Mouse (Mus musculus): Measurements from ENCODE around the gene Psmd5. TPM values are rescaled to one million over a fixed set of nuclear protein-coding genes. Genes with fewer than 3 reads are reported as not detected.
A peak's percentile ranks its signal among the peaks of the same experiment; 100 is the strongest.
"Not testable (repeated sequence)": the region's sequence is repeated elsewhere in the genome, so short reads cannot be mapped to it uniquely, and the experiment has no call there.

The Psmd5 gene
- polyA plus RNA-seq, 1 experiment from 2014 or later = 104 TPM

DNA sequence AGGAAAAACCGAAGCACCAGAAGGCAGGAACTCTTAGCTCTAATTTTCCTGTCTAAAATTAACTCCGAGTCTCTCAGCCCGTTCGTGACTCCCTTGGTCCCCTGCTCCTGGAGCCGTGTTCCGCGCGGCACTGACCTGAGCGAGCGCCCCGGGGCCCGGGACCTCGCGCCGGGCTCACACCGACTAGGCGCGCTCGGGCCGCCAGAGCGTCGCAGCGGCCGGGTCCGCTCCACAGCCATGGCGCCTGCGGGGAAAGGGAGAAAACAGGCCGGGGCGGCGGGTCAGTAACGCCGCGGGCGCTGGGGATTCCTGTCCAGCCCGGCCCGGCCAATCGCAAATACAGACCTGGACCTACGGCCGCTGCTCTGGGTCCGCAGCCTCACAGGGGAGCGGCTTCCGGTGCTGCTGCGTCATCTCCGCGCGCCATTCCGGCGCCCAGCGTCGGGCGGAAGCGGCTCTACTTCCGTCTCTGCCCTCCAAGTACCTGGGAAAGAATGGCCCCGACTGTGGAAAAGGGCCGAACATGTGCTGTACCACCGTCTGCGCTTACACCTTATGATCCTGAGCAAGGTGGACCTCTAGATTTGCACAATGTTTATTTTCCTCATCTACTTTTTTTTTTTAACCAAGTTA, 48.8 kb downstream of the Psmd5 start, which contains the start of gene Fbxw2:
Fbxw2 (minus strand) TSS at position 485 of the 633 bp plus-strand sequence.
- Histone ChIP-seq H3K4me3 (replicated peaks) (peak within 1 kb of the TSS; percentile 97), H3K4me1 (replicated peaks) (peaks cover 19% of the 10 kb centered on the region), H3K27ac (peak within 1 kb of the TSS; percentile 83), H3K9me3 (no peaks in the 10 kb centered on the region), H3K36me3 (peaks cover 14% of the 10 kb centered on the region), H3K4me2 (peak within 1 kb of the TSS; percentile 84), H3K27me3 (no peaks in the 10 kb centered on the region), H3K9ac (replicated peaks) (peak within 1 kb of the TSS; percentile 95)
- under 1% methylated on average over 51 of the region's 57 CpGs for WGBS
- ATAC-seq (ENCODE audit: insufficient number of reproducible peaks, insufficient read depth, low FRiP score, low TSS enrichment, low read depth) = peak; percentile 92

DNA sequence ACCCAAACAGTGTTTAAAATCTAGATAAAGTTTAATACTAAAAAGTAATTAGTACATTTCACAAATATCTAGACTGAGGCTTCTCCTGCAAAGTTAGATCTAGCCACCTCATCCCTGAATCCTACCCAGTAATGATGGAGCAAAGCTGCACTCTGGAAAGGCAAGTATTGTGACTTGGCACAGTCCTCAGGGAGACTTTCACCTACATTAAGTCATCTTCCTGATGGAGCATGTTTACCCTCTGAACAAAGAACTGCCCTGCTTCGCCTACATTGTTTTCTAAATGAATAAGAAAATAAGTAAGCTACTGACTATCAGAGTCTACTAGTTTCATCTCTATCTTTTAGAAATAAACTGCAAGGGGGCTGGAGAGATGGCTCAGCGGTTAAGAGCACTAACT, 56.3 kb downstream of the Psmd5 start:
- Histone ChIP-seq H3K4me3 (replicated peaks) (no peak overlapping the region), H3K4me1 (replicated peaks) (no peaks in the 10 kb centered on the region), H3K9me3 (no peaks in the 10 kb centered on the region), H3K27ac (no peak overlapping the region), H3K9ac (replicated peaks) (no peak overlapping the region), H3K4me2 (no peak overlapping the region), H3K36me3 (peaks cover 77% of the 10 kb centered on the region), H3K27me3 (no peaks in the 10 kb centered on the region)
- 94% methylated on average over 2 of the region's 2 CpGs for WGBS
- ATAC-seq (ENCODE audit: insufficient number of reproducible peaks, insufficient read depth, low FRiP score, low TSS enrichment, low read depth) = no peak

DNA sequence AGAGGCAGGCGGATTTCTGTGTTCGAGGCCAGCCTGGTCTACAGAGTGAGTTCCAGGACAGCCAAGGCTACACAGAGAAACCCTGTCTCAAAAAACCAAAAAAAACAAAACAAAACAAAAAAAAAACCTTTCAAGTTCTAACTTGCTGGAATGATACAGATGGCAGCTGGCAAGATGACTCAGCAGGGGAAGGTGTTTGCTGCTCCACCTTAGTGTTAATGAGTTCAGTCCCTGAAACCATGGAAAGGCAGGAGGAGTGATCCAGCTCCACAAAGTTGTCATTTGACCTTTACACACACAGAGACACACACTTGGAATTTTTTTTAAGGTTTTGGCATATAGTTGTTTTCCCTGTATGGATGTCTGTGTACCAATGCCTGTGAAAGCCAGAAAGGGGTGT, 58.9 kb downstream of the Psmd5 start:
- not testable (repeated sequence) for H3K4me1 ChIP-seq (replicated peaks); ATAC-seq (ENCODE audit: insufficient number of reproducible peaks, insufficient read depth, low FRiP score, low TSS enrichment, low read depth); H3K4me3 ChIP-seq (replicated peaks); H3K27me3 ChIP-seq; H3K9ac ChIP-seq (replicated peaks); H3K9me3 ChIP-seq; H3K27ac ChIP-seq; H3K4me2 ChIP-seq
- WGBS = 98% methylated on average over 2 of the region's 2 CpGs
- peaks cover 87% of the 10 kb centered on the region for H3K36me3 ChIP-seq

DNA sequence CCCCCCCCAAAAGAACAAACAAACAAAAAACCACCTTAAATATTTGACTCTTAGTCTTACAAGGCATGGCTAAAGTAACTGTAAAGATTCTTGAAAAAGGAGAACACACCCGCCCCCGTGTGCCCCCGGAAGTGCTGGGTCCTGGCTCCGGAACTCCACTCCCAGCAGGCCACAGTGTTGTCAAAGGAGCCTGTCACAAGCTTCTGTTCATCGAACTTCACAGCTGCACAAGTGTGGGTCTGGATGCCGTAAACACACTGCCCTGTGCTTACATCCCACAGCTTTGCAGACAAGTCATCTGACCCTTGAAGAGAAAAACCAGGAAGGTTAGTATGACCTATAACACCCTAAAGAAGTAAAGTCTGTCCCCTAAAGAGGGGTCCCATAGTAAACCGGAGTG, 62.1 kb downstream of the Psmd5 start:
- ATAC-seq (ENCODE audit: insufficient number of reproducible peaks, insufficient read depth, low FRiP score, low TSS enrichment, low read depth) = no peak
- no peak overlapping the region for H3K4me2 ChIP-seq
- no peaks in the 10 kb centered on the region for H3K9me3 ChIP-seq
- no peaks in the 10 kb centered on the region for H3K4me1 ChIP-seq (replicated peaks)
- H3K27ac ChIP-seq = no peak overlapping the region
- H3K27me3 ChIP-seq = no peaks in the 10 kb centered on the region
- H3K4me3 ChIP-seq (replicated peaks) = no peak overlapping the region
- H3K36me3 ChIP-seq = peaks cover 94% of the 10 kb centered on the region
- no peak overlapping the region for H3K9ac ChIP-seq (replicated peaks)
- WGBS = 85% methylated on average over 7 of the region's 7 CpGs

DNA sequence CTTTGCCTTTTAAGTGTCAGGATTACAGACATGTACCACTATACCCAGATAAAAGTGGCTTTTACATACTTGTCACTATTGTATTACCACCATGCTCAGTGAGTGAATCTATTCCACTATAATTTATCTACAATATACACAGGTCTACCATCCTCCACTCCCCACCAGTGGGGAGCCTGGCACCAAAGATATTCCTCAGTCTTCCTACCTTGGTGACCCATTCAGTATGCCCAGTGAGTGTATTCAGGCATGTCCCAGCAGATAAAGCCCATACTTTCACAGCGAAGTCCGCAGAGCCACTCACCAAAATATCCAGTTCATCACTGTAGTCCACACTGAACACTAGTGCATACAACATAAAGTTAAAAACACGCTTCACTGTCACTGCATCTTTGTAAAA, 64.0 kb downstream of the Psmd5 start:
- WGBS = 96% methylated on average over 3 of the region's 3 CpGs
- H3K9ac ChIP-seq (replicated peaks) = no peak overlapping the region
- no peak overlapping the region for H3K4me3 ChIP-seq (replicated peaks)
- H3K4me2 ChIP-seq = no peak overlapping the region
- H3K27me3 ChIP-seq = no peaks in the 10 kb centered on the region
- no peaks in the 10 kb centered on the region for H3K9me3 ChIP-seq
- no peaks in the 10 kb centered on the region for H3K4me1 ChIP-seq (replicated peaks)
- no peak overlapping the region for H3K27ac ChIP-seq
- peaks cover 90% of the 10 kb centered on the region for H3K36me3 ChIP-seq
- no peak for ATAC-seq (ENCODE audit: insufficient number of reproducible peaks, insufficient read depth, low FRiP score, low TSS enrichment, low read depth)

DNA sequence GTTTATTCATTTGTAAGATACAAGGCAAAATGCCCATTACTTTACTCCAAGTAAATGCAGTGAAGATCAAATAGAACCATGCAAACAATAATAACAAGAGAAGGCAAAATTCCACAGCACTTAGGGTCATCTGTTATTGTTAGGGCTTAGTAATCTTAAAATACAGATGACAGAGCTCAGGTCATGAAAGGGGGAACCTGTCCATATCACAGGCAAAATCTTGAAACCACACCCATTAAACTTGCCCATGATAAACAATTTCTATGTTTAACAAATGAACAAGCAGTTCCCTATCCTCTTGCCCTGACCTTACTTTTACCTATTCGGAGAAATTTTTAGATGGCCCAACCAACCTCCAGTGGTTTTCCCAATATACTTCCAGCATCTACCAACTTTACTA, 65.2 kb downstream of the Psmd5 start:
- no peaks in the 10 kb centered on the region for H3K4me1 ChIP-seq (replicated peaks)
- H3K36me3 ChIP-seq = peaks cover 89% of the 10 kb centered on the region
- no peak overlapping the region for H3K4me3 ChIP-seq (replicated peaks)
- ATAC-seq (ENCODE audit: insufficient number of reproducible peaks, insufficient read depth, low FRiP score, low TSS enrichment, low read depth) = no peak
- H3K27me3 ChIP-seq = no peaks in the 10 kb centered on the region
- no peak overlapping the region for H3K4me2 ChIP-seq
- H3K9me3 ChIP-seq = no peaks in the 10 kb centered on the region
- no peak overlapping the region for H3K9ac ChIP-seq (replicated peaks)
- 97% methylated on average over 1 of the region's 1 CpGs for WGBS
- H3K27ac ChIP-seq = no peak overlapping the region

DNA sequence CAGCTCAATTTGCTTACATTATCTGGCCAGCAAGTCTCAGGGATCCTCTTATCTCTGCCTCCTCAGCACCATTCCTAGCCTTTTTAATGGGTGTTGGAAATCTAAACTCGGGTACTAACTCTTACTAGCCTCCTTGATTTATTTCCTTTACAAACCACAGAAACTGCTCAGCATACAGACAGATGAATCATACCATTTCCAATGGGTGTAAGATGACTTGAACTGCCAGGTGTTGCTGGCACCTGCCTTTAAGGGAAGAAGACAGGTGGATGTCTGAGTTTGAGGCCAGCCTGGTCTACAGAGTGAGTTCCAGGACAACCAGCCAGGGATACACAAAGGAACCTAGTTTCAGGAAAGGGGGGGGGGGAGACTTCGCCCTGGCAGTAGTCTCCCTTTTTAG, 66.7 kb downstream of the Psmd5 start:
- H3K9me3 ChIP-seq = no peaks in the 10 kb centered on the region
- H3K27me3 ChIP-seq = no peaks in the 10 kb centered on the region
- peaks cover 83% of the 10 kb centered on the region for H3K36me3 ChIP-seq

DNA sequence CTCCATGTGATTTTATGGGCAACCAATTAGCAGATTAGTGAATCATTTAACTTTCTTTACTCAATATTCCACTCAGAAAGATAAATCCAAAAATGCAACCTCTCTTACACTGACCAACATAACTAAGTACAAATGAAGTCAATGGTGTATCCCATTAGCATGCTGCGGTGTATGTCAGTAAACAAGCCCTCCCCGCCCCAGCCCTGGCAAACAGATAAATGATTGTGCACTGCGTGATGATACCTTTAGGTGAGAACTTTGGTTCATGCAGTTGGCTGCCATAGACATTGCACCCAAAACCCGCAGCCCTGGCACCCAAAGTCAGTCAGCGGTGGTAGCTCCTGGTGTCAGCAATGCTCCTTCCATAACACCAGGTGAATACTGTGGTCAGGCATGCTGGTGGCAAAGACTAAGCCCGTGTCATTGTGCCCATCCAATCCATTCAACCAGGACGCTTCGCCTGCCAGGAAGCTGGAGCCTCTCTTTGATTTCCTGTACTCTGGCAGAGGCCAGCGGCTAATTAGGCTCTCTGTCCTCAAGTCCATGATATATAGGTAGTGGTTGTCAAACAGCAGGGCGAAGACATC, 69.3 kb downstream of the Psmd5 start:
- ATAC-seq (ENCODE audit: insufficient number of reproducible peaks, insufficient read depth, low FRiP score, low TSS enrichment, low read depth) = no peak
- H3K4me2 ChIP-seq = no peak overlapping the region
- no peaks in the 10 kb centered on the region for H3K27me3 ChIP-seq
- no peak overlapping the region for H3K4me3 ChIP-seq (replicated peaks)
- peaks cover 11% of the 10 kb centered on the region for H3K4me1 ChIP-seq (replicated peaks)
- H3K36me3 ChIP-seq = peaks cover 58% of the 10 kb centered on the region
- H3K27ac ChIP-seq = no peak overlapping the region
- WGBS = 88% methylated on average over 10 of the region's 10 CpGs
- no peaks in the 10 kb centered on the region for H3K9me3 ChIP-seq
- no peak overlapping the region for H3K9ac ChIP-seq (replicated peaks)

More for the DNA sequence above, 66.7 kb downstream of the Psmd5 start:
- ATAC-seq (ENCODE audit: insufficient number of reproducible peaks, insufficient read depth, low FRiP score, low TSS enrichment, low read depth) = no peak
- WGBS = 80% methylated on average over 2 of the region's 2 CpGs
- Histone ChIP-seq H3K9ac (replicated peaks) (no peak overlapping the region), H3K27ac (no peak overlapping the region), H3K4me2 (no peak overlapping the region), H3K4me1 (replicated peaks) (peaks cover 11% of the 10 kb centered on the region), H3K4me3 (replicated peaks) (no peak overlapping the region)

DNA sequence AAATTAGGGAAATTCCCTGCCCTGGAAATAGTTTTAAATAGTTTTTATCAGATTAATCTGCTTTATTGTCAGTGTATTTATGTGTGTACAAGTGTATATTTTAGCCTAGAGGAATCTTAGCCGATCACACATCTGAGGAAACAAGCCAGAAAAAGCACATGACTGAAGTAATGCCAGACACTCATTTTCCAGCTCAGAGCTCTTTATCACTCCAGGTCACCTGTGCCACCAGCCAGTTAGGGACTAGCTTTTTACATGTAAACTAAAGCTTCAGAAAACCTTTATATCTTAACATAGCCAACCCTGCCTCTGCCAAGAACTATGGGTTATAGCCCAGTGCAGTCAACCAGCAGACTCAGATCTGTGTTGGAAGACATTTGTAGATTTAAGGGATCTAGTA, 70.0 kb downstream of the Psmd5 start:
- Histone ChIP-seq H3K27me3 (no peaks in the 10 kb centered on the region), H3K27ac (no peak overlapping the region), H3K9me3 (no peaks in the 10 kb centered on the region), H3K4me2 (no peak overlapping the region), H3K9ac (replicated peaks) (no peak overlapping the region), H3K4me1 (replicated peaks) (peaks cover 11% of the 10 kb centered on the region), H3K4me3 (replicated peaks) (no peak overlapping the region), H3K36me3 (peaks cover 52% of the 10 kb centered on the region)
- 86% methylated on average over 1 of the region's 1 CpGs for WGBS
- ATAC-seq (ENCODE audit: insufficient number of reproducible peaks, insufficient read depth, low FRiP score, low TSS enrichment, low read depth) = no peak

DNA sequence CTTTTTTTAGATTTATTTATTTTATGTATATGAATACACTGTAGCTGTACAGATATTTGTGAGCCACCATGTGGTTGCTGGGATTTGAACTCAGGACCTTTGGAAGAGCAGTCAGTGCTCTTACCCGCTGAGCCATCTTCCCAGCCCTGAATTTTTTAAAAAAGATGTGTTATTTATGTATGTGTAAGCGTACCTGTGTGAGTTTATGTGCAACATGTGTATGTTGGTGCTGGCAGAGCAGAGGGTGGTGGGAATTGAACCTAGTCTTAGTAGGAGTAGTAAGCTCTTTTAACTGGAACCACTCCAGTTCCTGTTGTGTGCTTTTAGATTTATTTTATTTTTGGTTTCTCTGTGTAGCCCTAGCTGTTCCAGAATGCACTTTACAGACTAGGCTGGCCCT, 70.6 kb downstream of the Psmd5 start:
- peak overlapping the region; percentile 78; the same call in 1 of the 2 replicates for H3K4me2 ChIP-seq
- no peaks in the 10 kb centered on the region for H3K9me3 ChIP-seq
- peaks cover 13% of the 10 kb centered on the region for H3K4me1 ChIP-seq (replicated peaks)
- H3K36me3 ChIP-seq = peaks cover 46% of the 10 kb centered on the region
- no peak for ATAC-seq (ENCODE audit: insufficient number of reproducible peaks, insufficient read depth, low FRiP score, low TSS enrichment, low read depth)
- no peak overlapping the region for H3K4me3 ChIP-seq (replicated peaks)
- H3K27ac ChIP-seq = no peak overlapping the region
- H3K9ac ChIP-seq (replicated peaks) = no peak overlapping the region
- 96% methylated on average over 2 of the region's 2 CpGs for WGBS
- H3K27me3 ChIP-seq = no peaks in the 10 kb centered on the region

DNA sequence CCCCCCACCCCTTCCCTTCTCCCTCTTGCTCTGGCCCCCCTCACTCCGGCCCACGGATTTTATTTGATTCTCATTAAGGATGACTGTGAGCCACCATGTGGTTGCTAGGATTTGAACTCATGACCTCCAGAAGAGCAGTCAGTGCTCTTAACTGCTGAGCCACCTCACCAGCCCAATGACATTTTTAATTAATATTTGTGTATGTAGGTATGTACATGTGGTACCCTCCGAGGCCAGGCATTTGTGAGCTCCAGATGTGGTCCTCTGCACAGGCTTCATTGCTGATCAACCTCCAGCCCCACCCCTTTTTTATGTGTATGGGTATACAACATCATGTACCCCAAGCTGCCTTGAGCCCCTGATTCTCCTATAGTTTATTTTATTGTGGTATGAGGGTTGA, 71.0 kb downstream of the Psmd5 start:
- Histone ChIP-seq H3K9ac (replicated peaks) (peak overlapping the region; percentile 23; the same call in 1 of the 2 replicates), H3K4me3 (replicated peaks) (peak overlapping the region; percentile 17), H3K27ac (no peak overlapping the region), H3K9me3 (no peaks in the 10 kb centered on the region), H3K36me3 (peaks cover 42% of the 10 kb centered on the region), H3K27me3 (no peaks in the 10 kb centered on the region), H3K4me2 (peak overlapping the region; percentile 78), H3K4me1 (replicated peaks) (peaks cover 17% of the 10 kb centered on the region)
- 65% methylated on average over 3 of the region's 3 CpGs for WGBS
- no peak for ATAC-seq (ENCODE audit: insufficient number of reproducible peaks, insufficient read depth, low FRiP score, low TSS enrichment, low read depth)

Measured in limb, embryonic 12.5 days (tissue).